Mouse (Mus musculus) cerebellum, adult 2 months (tissue): ENCODE measurements at regions not wholly inside any gene's neighbourhood (a gene's known extent, or its start where the extent isn't known, plus 50 kb on each side); places are given as distances from the start of the nearest gene placed in this dataset.

Experiments used
- CTCF ChIP-seq: fragments of 200-500 bp; IDR thresholded peaks from 2 replicates; pipeline ENCODE4 v1.5.1; 2011; ENCODE audit warnings: low read depth, mild to moderate bottlenecking, control low read depth, low read length, moderate library complexity, borderline replicate concordance; ENCODE audit not compliant: insufficient read depth
- POLR2A ChIP-seq: fragments of 200-500 bp; IDR thresholded peaks from 2 replicates; pipeline ENCODE4 v1.6.1; 2011; ENCODE audit warnings: low read length, control low read depth, borderline replicate concordance; ENCODE audit not compliant: insufficient read depth

DNA sequence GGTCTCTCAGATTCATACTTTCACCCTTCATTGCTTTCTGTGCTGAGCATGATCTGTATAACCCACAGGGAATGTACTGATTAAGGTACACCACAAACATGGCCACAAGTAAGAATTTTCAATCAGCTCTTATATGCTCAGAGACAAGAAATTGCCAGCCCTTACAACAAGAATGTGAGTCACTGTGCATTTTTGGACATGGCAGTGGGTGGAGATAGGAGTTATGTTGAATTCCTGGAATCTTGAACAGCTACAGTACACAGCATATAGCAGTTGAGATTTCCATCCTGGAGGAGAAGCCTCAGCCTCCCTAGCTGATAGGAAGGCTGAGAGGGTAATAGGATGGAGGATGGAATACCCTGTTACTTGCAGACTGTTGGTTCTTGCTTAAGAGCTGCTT lies 173.8 kb upstream of the Nudt11 start:
- TF ChIP-seq POLR2A, result no peak
- no peak for TF ChIP-seq CTCF
